Mouse (Mus musculus): ENCODE measurements at regions not wholly inside any gene's neighbourhood (a gene's known extent, or its start where the extent isn't known, plus 50 kb on each side); places are given as distances from the start of the nearest gene placed in this dataset.

DNA sequence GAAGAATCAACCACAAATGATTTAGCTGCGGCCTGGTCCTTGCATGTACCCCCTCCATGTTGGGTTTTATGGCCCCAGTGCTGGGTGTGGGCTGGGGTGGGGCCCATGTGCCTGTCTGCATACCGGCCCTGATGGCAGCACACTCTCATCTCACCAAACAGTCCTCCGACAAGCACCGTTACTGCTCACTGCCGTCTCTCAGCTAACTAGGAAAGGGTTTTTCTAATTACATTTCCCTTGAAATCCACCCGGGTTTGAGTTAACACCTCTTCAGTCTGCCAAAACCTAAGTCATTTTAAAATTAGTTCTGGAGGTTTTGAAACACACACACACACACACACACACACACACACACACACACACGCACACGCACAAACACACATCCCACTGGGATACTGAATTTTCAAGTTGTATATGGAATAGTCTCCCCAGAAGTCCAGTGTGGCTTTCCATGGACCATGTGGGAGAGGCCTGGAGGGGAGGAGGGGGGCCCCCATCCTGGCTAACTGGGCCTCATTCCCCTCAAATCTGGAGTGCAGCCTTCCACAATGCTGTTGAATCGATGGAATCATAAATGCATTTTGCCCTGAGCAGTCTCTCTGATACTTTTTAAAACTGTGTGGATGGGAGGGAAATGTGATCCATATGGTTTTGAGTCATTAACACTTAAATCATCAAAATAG lies 108.6 kb upstream of the Zmiz1 start:
- peaks cover 28% of the 10 kb centered on the region for H3K4me1 ChIP-seq (ENCODE audit: control insufficient read depth, insufficient read depth, low read length)
- no peak for TF ChIP-seq POLR2A (IDR thresholded peaks at IDR 0.05; ENCODE audit: borderline replicate concordance, insufficient read depth, low read length)
- TF ChIP-seq CTCF (IDR thresholded peaks at IDR 0.05; ENCODE audit: borderline replicate concordance, insufficient read depth, low read depth, low read length) = no peak
- H3K4me3 ChIP-seq (replicated peaks; ENCODE audit: insufficient read depth, low read depth, low read length) = no peak overlapping the region
- H3K27me3 ChIP-seq (ENCODE audit: control insufficient read depth, insufficient read depth, low read length) = no peaks in the 10 kb centered on the region
- no peak for DNase-seq
- WGBS = 87% methylated on average over 9 of the region's 9 CpGs
- H3K27ac ChIP-seq (ENCODE audit: insufficient read depth, low read length) = no peak overlapping the region

DNA sequence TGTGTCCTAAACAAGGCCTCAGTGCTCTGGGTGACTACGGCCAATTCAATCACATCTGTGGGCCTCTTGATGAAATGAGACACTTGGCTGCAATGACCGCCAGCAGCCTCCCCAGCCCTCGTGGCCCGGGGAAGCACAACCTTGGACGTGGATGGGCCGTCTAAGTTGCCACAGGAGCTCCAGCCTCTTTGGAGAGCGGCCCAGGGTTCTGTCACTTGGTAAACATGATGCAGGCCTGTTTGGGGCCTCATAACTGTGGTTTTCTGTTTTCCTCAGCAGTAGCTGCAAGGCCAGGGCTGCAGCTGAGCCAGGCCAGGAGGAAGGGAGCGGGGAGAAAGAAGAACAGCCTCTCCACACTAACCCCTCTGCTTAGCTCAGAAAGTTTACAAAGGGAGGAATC lies 105.2 kb upstream of the Zmiz1 start:
- H3K27ac ChIP-seq (ENCODE audit: insufficient read depth, low read length) = no peak overlapping the region
- no peak for DNase-seq
- TF ChIP-seq CTCF (IDR thresholded peaks at IDR 0.05; ENCODE audit: borderline replicate concordance, insufficient read depth, low read depth, low read length) (no peak), POLR2A (IDR thresholded peaks at IDR 0.05; ENCODE audit: borderline replicate concordance, insufficient read depth, low read length) (no peak)

DNA sequence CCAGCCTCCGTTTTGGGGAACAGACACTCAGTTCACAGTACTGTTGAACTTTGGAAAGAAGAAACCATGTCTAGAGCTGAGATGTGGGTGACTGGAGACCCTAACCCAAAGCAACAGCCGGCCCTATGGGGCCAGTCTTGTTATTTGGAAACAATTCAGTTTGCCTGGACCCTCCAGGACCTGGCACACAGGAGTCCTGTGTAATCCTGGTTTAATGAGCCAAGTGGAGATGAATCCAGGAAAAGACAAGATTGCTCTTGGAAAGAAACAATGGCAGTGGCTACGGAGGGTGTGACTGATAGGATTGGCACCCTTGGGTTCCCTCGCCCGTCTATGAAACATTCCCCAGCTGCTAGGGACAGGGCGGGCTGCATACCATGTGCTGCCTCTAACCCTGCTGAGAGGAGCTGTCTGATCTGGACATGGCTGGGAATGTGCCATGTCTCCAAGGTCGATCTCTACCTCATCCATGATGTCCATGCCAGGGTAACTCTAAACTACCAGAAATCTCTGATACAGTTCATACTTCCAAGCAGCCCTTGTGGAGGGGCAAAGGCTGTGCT lies 104.6 kb upstream of the Zmiz1 start:
- DNase-seq = no peak
- Histone ChIP-seq H3K27me3 (ENCODE audit: control insufficient read depth, insufficient read depth, low read length) (no peaks in the 10 kb centered on the region), H3K4me1 (ENCODE audit: control insufficient read depth, insufficient read depth, low read length) (peaks cover 15% of the 10 kb centered on the region), H3K27ac (ENCODE audit: insufficient read depth, low read length) (no peak overlapping the region), H3K4me3 (replicated peaks; ENCODE audit: insufficient read depth, low read depth, low read length) (no peak overlapping the region)
- WGBS = 28% methylated on average over 7 of the region's 7 CpGs
- TF ChIP-seq POLR2A (IDR thresholded peaks at IDR 0.05; ENCODE audit: borderline replicate concordance, insufficient read depth, low read length) (no peak), CTCF (IDR thresholded peaks at IDR 0.05; ENCODE audit: borderline replicate concordance, insufficient read depth, low read depth, low read length) (no peak)

More for the DNA sequence above, 105.2 kb upstream of the Zmiz1 start:
- 75% methylated on average over 8 of the region's 8 CpGs for WGBS
- Histone ChIP-seq H3K4me3 (replicated peaks; ENCODE audit: insufficient read depth, low read depth, low read length) (no peak overlapping the region), H3K4me1 (ENCODE audit: control insufficient read depth, insufficient read depth, low read length) (peaks cover 15% of the 10 kb centered on the region), H3K27me3 (ENCODE audit: control insufficient read depth, insufficient read depth, low read length) (no peaks in the 10 kb centered on the region)

DNA sequence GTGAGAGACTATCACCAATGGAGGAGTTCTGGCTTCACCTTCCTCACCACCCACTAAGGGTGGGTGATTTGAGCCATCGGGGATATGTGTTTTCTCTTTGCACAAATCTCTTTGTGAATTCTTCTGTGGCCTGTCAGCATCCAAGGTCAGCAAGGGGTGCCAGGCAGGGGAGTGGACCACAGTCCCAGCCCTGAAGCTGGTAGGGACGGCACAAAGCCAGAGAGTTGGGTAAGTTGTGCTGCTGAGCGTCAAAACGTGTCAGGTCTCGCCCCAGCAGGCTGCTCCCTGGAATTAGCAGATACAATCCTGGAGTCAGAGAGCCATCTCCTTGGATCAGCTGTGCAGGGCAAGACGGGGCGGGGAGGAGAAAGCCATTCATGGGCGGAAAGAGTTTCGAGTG lies 101.2 kb upstream of the Zmiz1 start:
- Histone ChIP-seq H3K27me3 (ENCODE audit: control insufficient read depth, insufficient read depth, low read length) (no peaks in the 10 kb centered on the region), H3K4me3 (replicated peaks; ENCODE audit: insufficient read depth, low read depth, low read length) (no peak overlapping the region), H3K4me1 (ENCODE audit: control insufficient read depth, insufficient read depth, low read length) (peaks cover 15% of the 10 kb centered on the region), H3K27ac (ENCODE audit: insufficient read depth, low read length) (no peak overlapping the region)
- TF ChIP-seq CTCF (IDR thresholded peaks at IDR 0.05; ENCODE audit: borderline replicate concordance, insufficient read depth, low read depth, low read length) = no peak
- no peak for TF ChIP-seq POLR2A (IDR thresholded peaks at IDR 0.05; ENCODE audit: borderline replicate concordance, insufficient read depth, low read length)
- 78% methylated on average over 9 of the region's 9 CpGs for WGBS
- DNase-seq = no peak

GRCm38 (mm10) chr14:25359824-25360294 lies 99.1 kb upstream of the Zmiz1 start:
- DNase-seq = no peak
- peaks cover 3% of the 10 kb centered on the region for H3K4me1 ChIP-seq (ENCODE audit: control insufficient read depth, insufficient read depth, low read length)
- no peak for TF ChIP-seq CTCF (IDR thresholded peaks at IDR 0.05; ENCODE audit: borderline replicate concordance, insufficient read depth, low read depth, low read length)
- no peak for TF ChIP-seq POLR2A (IDR thresholded peaks at IDR 0.05; ENCODE audit: borderline replicate concordance, insufficient read depth, low read length)
- WGBS = 72% methylated on average over 3 of the region's 3 CpGs
- H3K27ac ChIP-seq (ENCODE audit: insufficient read depth, low read length) = no peak overlapping the region
- no peaks in the 10 kb centered on the region for H3K27me3 ChIP-seq (ENCODE audit: control insufficient read depth, insufficient read depth, low read length)
- no peak overlapping the region for H3K4me3 ChIP-seq (replicated peaks; ENCODE audit: insufficient read depth, low read depth, low read length)

DNA sequence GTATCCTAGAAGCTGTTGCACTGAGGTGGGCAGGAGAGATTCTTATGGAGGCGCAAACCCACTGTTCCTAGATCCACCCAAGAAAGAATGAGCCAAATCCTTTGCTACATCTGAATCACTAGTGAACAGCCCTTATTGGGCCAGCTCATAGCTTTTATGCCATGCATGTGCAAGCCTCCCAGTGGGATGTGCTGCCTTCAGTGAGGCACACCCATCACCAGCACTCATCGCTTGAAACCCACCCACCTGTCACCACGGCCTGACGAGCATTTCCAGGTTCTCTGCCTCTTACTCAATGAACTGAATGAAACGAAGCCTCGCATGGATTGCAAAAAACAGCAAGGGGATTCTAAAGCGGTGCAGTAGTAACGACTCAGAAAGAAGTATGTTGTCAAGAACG lies 98.3 kb upstream of the Zmiz1 start:
- 90% methylated on average over 9 of the region's 9 CpGs for whole genome bisulfite sequencing
- DNase-seq = no peak
- H3K27ac ChIP-seq (ENCODE audit: insufficient read depth, low read length) = no peak overlapping the region

GRCm38 (mm10) chr14:25361129-25361528 lies 97.9 kb upstream of the Zmiz1 start:
- DNase-seq = no peak
- Histone ChIP-seq H3K27ac (ENCODE audit: insufficient read depth, low read length) (no peak overlapping the region), H3K27me3 (ENCODE audit: control insufficient read depth, insufficient read depth, low read length) (no peaks in the 10 kb centered on the region), H3K4me3 (replicated peaks; ENCODE audit: insufficient read depth, low read depth, low read length) (no peak overlapping the region), H3K4me1 (ENCODE audit: control insufficient read depth, insufficient read depth, low read length) (peaks cover 8% of the 10 kb centered on the region)
- TF ChIP-seq POLR2A (IDR thresholded peaks at IDR 0.05; ENCODE audit: borderline replicate concordance, insufficient read depth, low read length) = no peak
- no peak for TF ChIP-seq CTCF (IDR thresholded peaks at IDR 0.05; ENCODE audit: borderline replicate concordance, insufficient read depth, low read depth, low read length)
- 92% methylated on average over 3 of the region's 3 CpGs for WGBS

More for the DNA sequence above, 98.3 kb upstream of the Zmiz1 start:
- H3K4me1 ChIP-seq (ENCODE audit: control insufficient read depth, insufficient read depth, low read length) = peaks cover 4% of the 10 kb centered on the region; the same call in 1 of the 2 replicates
- H3K27me3 ChIP-seq (ENCODE audit: control insufficient read depth, insufficient read depth, low read length) = no peaks in the 10 kb centered on the region
- TF ChIP-seq POLR2A (IDR thresholded peaks at IDR 0.05; ENCODE audit: borderline replicate concordance, insufficient read depth, low read length) (no peak), CTCF (IDR thresholded peaks at IDR 0.05; ENCODE audit: borderline replicate concordance, insufficient read depth, low read depth, low read length) (no peak)
- H3K4me3 ChIP-seq (replicated peaks; ENCODE audit: insufficient read depth, low read depth, low read length) = no peak overlapping the region

DNA sequence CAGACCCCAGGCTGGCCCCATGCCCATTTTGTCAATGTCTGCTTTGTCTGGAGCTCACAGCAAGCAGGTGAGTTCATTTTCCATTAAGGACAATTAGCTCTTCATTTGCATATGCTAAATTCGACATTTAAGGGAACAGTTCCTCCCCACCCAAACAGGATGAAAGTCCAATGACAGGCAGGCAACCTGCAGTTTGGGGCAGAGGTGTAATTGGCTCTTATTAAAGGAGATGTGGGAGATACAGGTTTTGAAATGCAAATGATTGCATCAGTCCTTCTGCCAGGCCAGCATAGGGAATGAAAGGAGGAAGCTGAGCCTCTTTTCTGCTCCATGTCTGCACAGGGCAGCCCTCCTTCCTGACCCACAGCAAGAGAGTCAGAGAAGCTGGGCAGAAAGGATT lies 96.2 kb upstream of the Zmiz1 start:
- no peaks in the 10 kb centered on the region for H3K27me3 ChIP-seq (ENCODE audit: control insufficient read depth, insufficient read depth, low read length)
- no peak overlapping the region for H3K4me3 ChIP-seq (replicated peaks; ENCODE audit: insufficient read depth, low read depth, low read length)
- 53% methylated on average over 1 of the region's 1 CpGs for WGBS
- no peak overlapping the region for H3K27ac ChIP-seq (ENCODE audit: insufficient read depth, low read length)
- H3K4me1 ChIP-seq (ENCODE audit: control insufficient read depth, insufficient read depth, low read length) = peaks cover 17% of the 10 kb centered on the region
- DNase-seq = no peak
- no peak for TF ChIP-seq POLR2A (IDR thresholded peaks at IDR 0.05; ENCODE audit: borderline replicate concordance, insufficient read depth, low read length)
- TF ChIP-seq CTCF (IDR thresholded peaks at IDR 0.05; ENCODE audit: borderline replicate concordance, insufficient read depth, low read depth, low read length) = no peak

Data from cerebellum, adult 2 months (tissue).